ENCODE assay signal across 9 mouse cellular contexts in genomic region chr4:117409144-117410048, GRCm38 (mm10).
A peak's percentile ranks its signal among the peaks of the same experiment; 100 is the strongest.
DNase-seq lines count a peak whose midpoint lies in the region; ATAC-seq lines count a peak whose summit lies in the region.
"Had no signal": no experiment of that assay in that cellular context is flagged by ENCODE, and none has a peak within 500 bp of the region (broad histone marks: within the 10 kb centered on the region; RNA-seq: fewer than 3 reads in every experiment).

No protein-coding gene starts in this region.

- H3K9me3 ChIP-seq in hindbrain, embryonic 15.5 days = no peaks in the 10 kb centered on the region
- H3K9me3 ChIP-seq in midbrain, embryonic 11.5 days (ENCODE audit: control insufficient read depth, low read length) = no peaks in the 10 kb centered on the region
- H3K9me3 ChIP-seq: embryonic facial prominence, embryonic 13.5 days had no signal

- no peaks in the 10 kb centered on the region for H3K36me3 ChIP-seq in hindbrain, embryonic 15.5 days
- no peaks in the 10 kb centered on the region for H3K36me3 ChIP-seq in midbrain, embryonic 11.5 days (ENCODE audit: control insufficient read depth, insufficient read depth, low read length)
- H3K36me3 ChIP-seq: embryonic facial prominence, embryonic 13.5 days had no signal

- H3K9ac ChIP-seq in hindbrain, embryonic 15.5 days = no peak overlapping the region
- H3K9ac ChIP-seq in midbrain, embryonic 11.5 days (ENCODE audit: low read length) = 0 out of 2 replicates have a peak overlapping the region, but pooled peaks have one; percentile 3
- H3K9ac ChIP-seq: embryonic facial prominence, embryonic 13.5 days had no signal

- peaks cover 32% of the 10 kb centered on the region for H3K4me1 ChIP-seq in hindbrain, embryonic 15.5 days (replicated peaks)
- H3K4me1 ChIP-seq in midbrain, embryonic 11.5 days (ENCODE audit: control insufficient read depth, insufficient read depth, low read length) = peaks cover 66% of the 10 kb centered on the region

- ATAC-seq in hindbrain, embryonic 15.5 days (ENCODE audit: low FRiP score, low read depth) = peak; percentile 52
- ATAC-seq in midbrain, embryonic 11.5 days (ENCODE audit: low FRiP score) = peak; percentile 87

- WGBS in hindbrain, embryonic 15.5 days = 19% methylated on average over 14 of the region's 14 CpGs
- WGBS in midbrain, embryonic 11.5 days = 16% methylated on average over 13 of the region's 14 CpGs

- DNase-seq in cerebellum, adult 11-12 months = peak; percentile 38
- DNase-seq in cerebellum, adult 8-10 months = no peak
- DNase-seq in embryo, embryonic 11 days = peak; percentile 70
- DNase-seq in midbrain, embryonic 11.5 days (ENCODE audit: low spot score, missing footprints) = peak; percentile 95
- no peak for DNase-seq in ovary, postnatal 14 days (ENCODE audit: low spot score)
- no peak for DNase-seq in testis, postnatal 10 days (ENCODE audit: low spot score)
- no peak for DNase-seq in ovary, postnatal 36 days (ENCODE audit: low spot score)

- no peak overlapping the region for H3K4me2 ChIP-seq in hindbrain, embryonic 15.5 days
- H3K4me2 ChIP-seq in midbrain, embryonic 11.5 days = peak overlapping the region; percentile 22; the same call in 1 of the 2 replicates
- H3K4me2 ChIP-seq: embryonic facial prominence, embryonic 13.5 days had no signal

- H3K27me3 ChIP-seq in hindbrain, embryonic 15.5 days = peaks cover 84% of the 10 kb centered on the region
- H3K27me3 ChIP-seq in midbrain, embryonic 11.5 days (ENCODE audit: control insufficient read depth, insufficient read depth, low read length) = peaks cover 63% of the 10 kb centered on the region

- 0 out of 2 replicates have a peak overlapping the region, but pooled peaks have one; percentile 1 for H3K27ac ChIP-seq in hindbrain, embryonic 15.5 days (replicated peaks)
- H3K27ac ChIP-seq in midbrain, embryonic 11.5 days (ENCODE audit: low read depth, low read length) = peak overlapping the region; percentile 58
- H3K27ac ChIP-seq: embryonic facial prominence, embryonic 13.5 days had no signal

- H3K4me3 ChIP-seq in hindbrain, embryonic 15.5 days = no peak overlapping the region
- no peak overlapping the region for H3K4me3 ChIP-seq in midbrain, embryonic 11.5 days (ENCODE audit: low read depth, low read length)
- H3K4me3 ChIP-seq: embryonic facial prominence, embryonic 13.5 days had no signal

Comparison
In these comparisons a context has a peak if more than half of its experiments do, and no peak if none do; other contexts are left out.
1. DNase-seq: peak in cerebellum, adult 11-12 months (single experiment), embryo, embryonic 11 days (single experiment) and midbrain, embryonic 11.5 days (single experiment); none in cerebellum, adult 8-10 months (single experiment), ovary, postnatal 14 days (single experiment), testis, postnatal 10 days (single experiment) and ovary, postnatal 36 days (single experiment).